Mouse (Mus musculus) gastrocnemius, postnatal 25 days (tissue): Measurements from ENCODE around the gene E330034G19Rik. TPM values are rescaled to one million over a fixed set of nuclear protein-coding genes. Genes with fewer than 3 reads are reported as not detected.
"Not testable (repeated sequence)": the region's sequence is repeated elsewhere in the genome, so short reads cannot be mapped to it uniquely, and the experiment has no call there.

Source experiments
- DNase-seq: peaks from one replicate; pipeline ENCODE4 v3.0.0; 2022
- long read RNA-seq, 2 experiments: library from polyadenylated mRNA; stranded (forward); transcript quantifications; one replicate each; pipeline ENCODE4 v2.0.0; 2021
- total RNA-seq, 2 experiments: library from RNA; stranded (reverse); gene quantifications; 1 replicate in 1 of 2; 2 replicates in 1 of 2; pipeline ENCODE4 v1.2.3; 2021

The E330034G19Rik gene
- total RNA-seq = not detected
- long read RNA-seq, experiment 1 = 0 reads
- long read RNA-seq, experiment 2 = 0 reads

GRCm38 (mm10) chr14:24292914-24293313 lies at the start of gene E330034G19Rik:
Gene E330034G19Rik (plus strand): TSS chr14:24293214.
- DNase-seq = no peak

- peak; percentile 12 for DNase-seq
Observed at GRCm38 (mm10) chr14:24244330-24245176, 48.5 kb upstream of the E330034G19Rik start.

- peak; percentile 62 for DNase-seq
Observed at GRCm38 (mm10) chr14:24245177-24246081, 47.6 kb upstream of the E330034G19Rik start, which contains the start of gene Dlg5. Gene Dlg5 (minus strand): TSS chr14:24245920.

GRCm38 (mm10) chr14:24249926-24250325 lies 43.1 kb upstream of the E330034G19Rik start:
- no peak for DNase-seq

GRCm38 (mm10) chr14:24251326-24251725 lies 41.7 kb upstream of the E330034G19Rik start:
- no peak for DNase-seq

GRCm38 (mm10) chr14:24253611-24254202 lies 39.3 kb upstream of the E330034G19Rik start:
- no peak for DNase-seq

- no peak for DNase-seq
Observed at GRCm38 (mm10) chr14:24255956-24256355, 37.1 kb upstream of the E330034G19Rik start.

- no peak for DNase-seq
Observed at GRCm38 (mm10) chr14:24260391-24260790, 32.6 kb upstream of the E330034G19Rik start.

GRCm38 (mm10) chr14:24262382-24262781 lies 30.6 kb upstream of the E330034G19Rik start:
- DNase-seq = no peak

- DNase-seq = no peak
Observed at GRCm38 (mm10) chr14:24262915-24263314, 30.1 kb upstream of the E330034G19Rik start.

- DNase-seq = no peak
Observed at GRCm38 (mm10) chr14:24269571-24269970, 23.4 kb upstream of the E330034G19Rik start.

- no peak for DNase-seq
Observed at GRCm38 (mm10) chr14:24273575-24273974, 19.4 kb upstream of the E330034G19Rik start.

- DNase-seq = no peak
Observed at GRCm38 (mm10) chr14:24275534-24275933, 17.5 kb upstream of the E330034G19Rik start.

- DNase-seq = no peak
Observed at GRCm38 (mm10) chr14:24281278-24281677, 11.7 kb upstream of the E330034G19Rik start.

GRCm38 (mm10) chr14:24282276-24282675 lies 10.7 kb upstream of the E330034G19Rik start:
- DNase-seq = no peak

GRCm38 (mm10) chr14:24286136-24286535 lies 6.9 kb upstream of the E330034G19Rik start:
- no peak for DNase-seq

- no peak for DNase-seq
Observed at GRCm38 (mm10) chr14:24290726-24291125, 2.3 kb upstream of the E330034G19Rik start.

- DNase-seq = no peak
Observed at GRCm38 (mm10) chr14:24293631-24294030, 617 bp downstream of the E330034G19Rik start.

- not testable (repeated sequence) for DNase-seq
Observed at GRCm38 (mm10) chr14:24302126-24302525, 9.1 kb downstream of the E330034G19Rik start.

- no peak for DNase-seq
Observed at GRCm38 (mm10) chr14:24306667-24307066, 13.7 kb downstream of the E330034G19Rik start.

- no peak for DNase-seq
Observed at GRCm38 (mm10) chr14:24307146-24307545, 14.1 kb downstream of the E330034G19Rik start.

GRCm38 (mm10) chr14:24311110-24311509 lies 18.1 kb downstream of the E330034G19Rik start:
- no peak for DNase-seq
